Mouse (Mus musculus) T-helper 1 cell (primary cell): ENCODE data around the gene Wnt10a.

ENCODE experiments used
- in situ Hi-C: fragments of 300-600 bp; cut with MboI, MseI; formaldehyde crosslinking; loops from one replicate; pipeline ENCODE4 v1.15.1; 2025; ENCODE audit warnings: high pct_unique_total_duplicates

Gene Wnt10a

DNA sequence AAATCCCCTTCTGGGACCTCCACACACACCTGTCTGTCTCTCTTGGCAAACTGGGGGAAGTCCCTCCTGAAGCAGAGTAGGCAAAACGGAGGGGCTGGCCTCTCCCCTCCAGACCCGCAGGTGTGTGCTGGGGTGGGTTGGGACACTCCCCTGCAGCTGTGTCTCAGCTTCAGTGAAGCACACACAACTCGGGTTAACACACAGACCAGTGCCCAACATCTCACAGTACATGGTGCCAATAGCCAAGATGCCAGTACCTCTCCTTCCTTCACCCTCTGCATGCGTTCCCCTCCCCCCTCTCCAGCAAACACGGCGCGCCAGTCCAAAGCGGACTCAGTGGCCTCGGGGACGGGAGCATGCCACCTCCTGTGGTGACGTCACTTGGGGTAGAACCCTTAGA, at the start of gene Wnt10a:
Gene Wnt10a, plus strand, starts transcription at position 268 of the 400 bp plus-strand sequence.
- in situ Hi-C loops, result no loop called here

DNA sequence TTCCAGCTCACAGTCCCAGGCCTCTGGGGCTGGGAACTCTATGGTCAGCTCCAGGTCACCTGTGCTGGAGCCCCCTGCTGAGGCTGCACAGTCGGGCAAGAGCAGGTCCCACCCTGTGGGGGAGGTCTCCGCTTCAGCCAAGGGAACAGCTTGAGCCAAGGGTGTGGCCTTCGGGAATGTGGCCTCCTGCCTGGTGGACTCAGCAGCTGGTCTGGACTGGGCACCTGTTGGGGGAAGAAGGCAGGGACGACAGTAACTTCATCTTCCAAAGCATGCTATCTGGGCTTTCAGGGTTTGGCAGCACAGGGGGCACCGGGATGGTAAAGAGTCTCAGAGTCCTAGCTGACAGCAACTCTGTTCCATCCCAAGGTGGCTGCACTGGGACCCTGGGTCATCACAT, 44.0 kb upstream of the Wnt10a start:
- in situ Hi-C loops, result no loop called here

DNA sequence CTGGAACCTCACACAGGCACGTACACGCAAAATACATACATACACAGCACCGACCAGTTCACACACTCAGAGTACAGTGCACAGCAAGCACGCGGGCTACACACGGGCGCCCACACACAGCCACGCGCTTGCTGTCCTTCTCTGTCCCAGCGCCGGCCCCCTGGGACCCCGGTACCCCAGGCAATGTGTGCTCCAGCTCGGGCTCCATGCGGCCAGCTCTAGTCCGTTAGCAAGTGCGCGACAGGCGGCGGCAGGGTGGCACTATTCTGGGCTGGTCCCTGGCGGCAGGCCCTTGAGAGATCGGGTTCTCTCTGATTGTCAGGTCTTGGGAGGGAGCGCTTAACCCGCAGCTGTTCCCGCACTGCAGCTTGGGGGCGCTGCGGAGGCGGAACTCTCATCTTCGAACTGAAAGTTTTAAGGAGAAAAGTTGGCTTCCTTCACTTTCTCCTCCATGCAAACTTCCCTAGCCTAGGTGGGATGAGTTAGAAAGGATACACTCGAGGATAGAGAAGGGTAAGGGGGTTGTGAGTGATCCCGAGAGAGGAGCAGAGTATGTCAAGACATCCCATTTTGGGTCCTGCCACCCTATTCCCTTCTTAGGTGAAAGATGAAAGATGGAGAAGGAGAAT, 42.6 kb upstream of the Wnt10a start, which contains the start of gene Prkag3:
Gene Prkag3, minus strand, starts transcription at position 579 of the 629 bp plus-strand sequence.
- in situ Hi-C loops, result no loop called here

DNA sequence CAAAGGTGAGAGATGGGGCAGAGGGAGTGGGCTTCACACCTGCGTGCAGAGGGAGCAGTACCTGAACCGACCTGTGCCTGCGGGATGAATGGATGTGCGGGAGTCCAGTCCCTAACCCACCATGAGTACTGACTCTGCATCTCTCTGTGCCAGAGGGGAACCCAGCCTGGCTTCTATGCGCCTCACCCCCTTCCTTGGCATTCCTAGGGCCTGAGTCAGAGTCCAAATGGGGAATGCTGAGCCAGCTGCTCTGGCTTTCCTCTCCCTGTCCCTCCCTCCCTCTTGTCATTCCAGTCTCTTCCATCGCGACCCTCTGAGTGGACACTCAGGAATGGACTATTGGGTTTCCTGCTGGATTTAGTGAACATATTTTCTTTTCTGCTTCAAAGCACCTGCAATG, 42.0 kb upstream of the Wnt10a start:
- in situ Hi-C loops, result no loop called here

DNA sequence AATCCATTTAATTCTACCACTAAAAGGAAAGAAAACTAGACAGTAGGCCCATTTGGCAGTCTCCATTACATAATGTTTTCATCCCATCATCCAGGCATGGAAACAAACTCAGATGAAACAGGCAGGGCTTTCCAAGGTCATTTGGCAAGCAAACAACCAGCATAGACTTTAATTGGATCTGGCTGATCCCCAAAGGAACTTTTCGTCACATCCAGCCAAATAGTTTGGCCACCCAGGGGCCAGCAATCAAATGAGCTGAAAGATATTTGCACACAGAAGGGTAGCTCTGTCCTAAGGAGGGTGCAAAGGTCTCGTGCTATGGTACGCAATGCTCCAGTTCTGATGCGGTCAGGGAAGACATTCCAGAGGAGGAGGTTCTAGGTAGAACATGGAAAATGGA, 40.6 kb upstream of the Wnt10a start:
- in situ Hi-C loops, result no loop called here

DNA sequence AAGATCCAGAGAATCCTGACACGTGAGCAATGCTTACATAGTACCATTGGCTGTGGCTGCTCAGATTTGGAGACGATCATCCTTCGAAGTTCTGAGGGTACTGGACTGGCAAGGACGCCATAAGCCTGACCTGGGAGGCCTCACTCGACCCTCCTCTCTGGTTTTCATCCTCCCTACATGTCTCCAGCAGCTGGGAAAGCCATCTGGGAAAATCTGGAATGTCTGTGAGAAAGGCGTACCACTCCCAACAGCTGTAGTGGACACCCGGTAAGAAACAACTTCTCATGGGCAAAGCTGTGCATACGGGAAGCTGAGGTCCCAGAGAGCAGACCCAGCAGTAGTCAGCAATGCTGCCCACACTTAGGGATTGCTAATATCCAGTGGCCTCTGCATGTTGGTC, 39.2 kb upstream of the Wnt10a start:
- in situ Hi-C loops, result no loop called here

DNA sequence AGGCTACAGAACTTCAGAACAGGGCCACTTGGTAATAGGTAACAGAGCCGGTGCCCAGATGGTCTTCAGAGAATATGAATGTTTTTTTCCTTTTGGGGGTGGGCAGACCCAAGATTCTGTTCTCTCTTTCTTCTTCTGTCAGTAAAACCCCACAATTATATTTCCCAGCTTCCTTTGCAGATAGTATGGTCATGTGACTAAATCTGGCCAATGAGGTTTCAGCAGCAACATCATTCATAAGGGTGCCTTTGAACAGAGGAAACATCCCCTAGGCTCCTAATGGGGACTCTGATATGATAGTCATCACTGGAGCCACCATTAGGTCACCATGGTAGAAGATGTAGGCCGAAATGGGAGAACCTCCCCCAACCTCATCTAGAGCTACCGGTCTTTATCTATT, 38.5 kb upstream of the Wnt10a start:
- in situ Hi-C loops, result no loop called here

DNA sequence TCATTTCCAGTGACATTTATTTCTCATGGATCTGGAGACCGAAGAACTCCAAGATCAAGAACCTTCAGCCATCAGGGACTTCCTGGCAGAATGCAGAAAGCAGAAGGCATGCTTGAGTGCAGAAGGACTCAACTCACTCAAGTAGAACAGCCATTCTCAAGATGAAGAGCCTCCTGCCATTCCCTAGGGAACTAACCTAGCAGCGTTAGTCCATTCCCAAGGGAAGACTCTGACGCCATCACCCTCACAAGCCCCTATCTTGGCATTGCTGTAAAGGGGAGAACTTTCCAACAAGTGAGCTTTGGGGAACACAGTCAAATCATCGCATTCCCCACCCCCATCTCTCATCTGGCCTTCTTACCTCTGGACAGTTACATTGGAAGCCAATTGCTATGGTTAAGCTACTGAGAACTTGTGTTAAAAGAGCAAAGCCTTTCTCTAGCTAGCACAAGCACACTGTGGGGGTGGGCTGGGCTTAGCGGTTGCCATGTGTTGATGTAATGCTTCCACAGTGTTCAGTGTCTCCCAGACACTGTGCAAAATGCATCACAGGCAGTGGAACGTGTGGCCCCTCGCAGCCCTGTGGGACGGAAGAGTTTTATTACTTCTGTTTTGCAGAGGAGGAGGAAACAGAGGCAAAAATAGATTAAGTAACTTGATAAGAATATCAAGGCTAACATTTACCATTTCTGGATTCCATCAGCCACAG, 37.9 kb upstream of the Wnt10a start:
- in situ Hi-C loops, result no loop called here

DNA sequence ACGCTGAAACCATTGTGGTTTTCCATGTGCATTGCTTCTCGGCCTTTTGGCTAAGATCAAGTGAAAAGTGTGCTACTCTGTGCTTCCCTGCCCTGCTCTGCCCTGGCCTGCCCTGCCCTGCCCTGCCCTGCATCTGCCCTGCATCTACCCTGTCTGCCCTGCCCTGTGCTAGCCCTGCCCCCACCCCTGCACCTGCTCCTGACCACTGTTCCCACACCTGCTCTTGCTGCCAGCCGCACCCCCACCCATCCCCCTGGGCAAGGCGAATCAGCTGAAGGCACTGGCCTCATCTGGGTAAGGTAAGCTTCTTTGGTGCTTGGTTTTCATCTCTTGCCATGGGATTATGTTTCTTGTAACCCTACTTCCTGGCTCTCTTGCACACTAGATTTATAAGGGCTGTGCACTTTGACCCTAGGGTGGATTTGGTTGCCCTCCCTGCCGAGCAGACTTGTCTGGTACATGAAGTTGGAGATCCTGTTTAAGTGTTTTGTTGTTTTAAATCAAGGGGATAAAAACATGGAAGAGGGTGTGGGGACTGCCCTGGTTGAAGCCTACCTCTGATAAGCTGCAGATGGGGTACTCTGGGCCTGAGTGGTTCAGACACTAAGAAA, 37.0 kb upstream of the Wnt10a start:
- in situ Hi-C loops, result no loop called here

DNA sequence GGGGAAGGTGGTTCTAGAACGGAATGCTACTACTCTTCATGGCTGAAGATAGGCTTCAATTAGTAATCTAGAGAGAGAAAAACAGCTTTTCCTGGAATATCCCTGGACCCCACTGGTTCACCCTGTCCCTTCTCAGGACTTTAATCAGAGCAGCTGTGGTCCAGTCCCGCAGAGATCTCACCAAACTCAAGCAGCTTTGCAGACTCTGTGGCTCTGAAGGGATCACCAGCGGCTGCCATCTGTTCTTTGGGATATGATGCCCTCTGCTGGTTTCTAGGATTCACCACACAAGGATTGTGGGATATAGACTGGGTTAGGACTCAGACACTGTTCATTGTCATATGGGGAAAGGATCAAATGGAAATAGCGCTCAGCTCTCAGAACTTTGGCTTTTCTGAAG, 31.5 kb upstream of the Wnt10a start:
- in situ Hi-C loops, result no loop called here

DNA sequence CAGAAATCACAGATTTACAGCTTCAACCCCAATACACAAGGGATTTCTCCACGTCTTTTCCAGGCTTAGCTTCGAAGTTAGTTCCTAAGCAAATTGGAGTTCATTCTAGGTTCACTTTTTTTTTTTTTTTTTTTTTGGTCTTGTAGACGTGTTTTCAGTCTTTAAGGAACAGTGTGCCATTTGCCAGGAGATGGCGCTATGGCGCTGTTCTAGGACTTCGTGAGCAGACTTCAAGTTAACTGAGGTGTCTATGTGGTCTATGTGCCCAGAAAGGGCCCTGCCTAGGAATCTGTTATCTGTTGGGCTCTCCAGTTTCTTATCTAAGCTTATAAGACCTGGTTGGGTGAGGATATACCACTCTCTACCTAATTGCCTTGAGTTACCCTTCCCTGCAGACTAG, 28.2 kb upstream of the Wnt10a start:
- in situ Hi-C loops, result no loop called here

DNA sequence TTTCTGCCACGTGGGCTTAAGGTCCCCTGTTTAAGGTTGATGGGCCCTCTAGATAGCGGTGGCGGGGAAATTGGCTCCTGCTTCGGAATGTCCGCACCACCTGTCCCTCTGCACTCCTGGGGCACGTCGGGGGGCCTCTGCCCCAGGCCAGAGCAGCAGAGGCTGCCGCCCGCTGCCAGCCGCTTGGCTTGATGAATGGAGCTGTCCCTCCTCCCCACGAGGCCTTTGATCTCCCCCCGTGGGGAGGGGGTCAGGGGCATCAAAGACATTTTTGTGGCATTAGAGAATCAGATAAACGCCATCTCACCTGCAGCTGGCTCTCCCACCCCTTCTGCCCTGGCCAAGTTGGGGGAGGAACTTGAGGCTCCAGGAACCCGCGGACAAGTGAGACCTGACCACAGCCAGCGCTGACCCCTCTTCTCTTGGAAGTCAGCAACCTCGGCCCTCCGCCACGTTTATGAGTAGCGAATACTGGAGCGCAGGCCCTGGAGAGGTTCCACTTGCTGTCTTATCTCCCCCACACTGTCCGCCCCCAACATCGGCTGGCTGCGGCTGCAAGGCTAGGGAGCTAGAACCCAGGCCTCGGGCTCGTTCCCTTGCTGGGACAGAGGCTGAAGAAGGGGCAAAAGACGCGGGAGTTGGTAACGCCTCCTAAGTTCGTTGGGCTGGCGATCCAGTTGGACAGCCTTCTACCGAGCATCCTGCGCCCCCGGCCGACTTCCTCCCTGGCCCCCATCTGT, 20.4 kb upstream of the Wnt10a start:
- in situ Hi-C loops, result loop anchor here (5.0 kb wide), 1 partner anchor 41 kb away; no protein-coding TSS in a partner anchor

DNA sequence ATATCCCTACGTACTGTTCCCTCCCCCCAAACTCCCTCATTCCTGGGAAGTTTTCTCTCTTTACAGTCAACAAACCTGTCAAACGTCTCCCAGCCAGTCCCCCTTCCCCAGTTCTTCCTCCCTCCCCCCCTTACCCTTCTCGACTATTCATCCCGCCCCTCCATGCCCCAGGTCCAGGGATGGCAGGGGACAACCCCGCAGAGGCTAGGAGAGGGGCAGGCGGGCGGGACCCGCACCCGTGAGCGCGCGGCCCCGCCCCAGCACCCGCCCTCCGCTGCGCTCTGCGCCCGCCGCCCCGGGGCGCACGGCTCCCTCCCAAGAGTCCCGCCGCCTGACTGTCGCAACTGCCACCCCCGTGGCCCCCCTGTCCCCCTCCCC, 19.9 kb upstream of the Wnt10a start:
- in situ Hi-C loops, result loop anchor here (5.0 kb wide), 1 partner anchor 41 kb away; no protein-coding TSS in a partner anchor

DNA sequence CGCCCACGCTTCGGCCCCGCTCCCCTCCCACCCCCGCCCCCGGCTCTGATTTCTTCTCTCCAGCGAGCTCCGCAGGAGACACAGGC, 19.6 kb upstream of the Wnt10a start, which contains the start of gene Wnt6:
Gene Wnt6, plus strand, starts transcription at position 48 of the 86 bp plus-strand sequence.
- in situ Hi-C loops, result loop anchor here (5.0 kb wide), 1 partner anchor 41 kb away; no protein-coding TSS in a partner anchor

DNA sequence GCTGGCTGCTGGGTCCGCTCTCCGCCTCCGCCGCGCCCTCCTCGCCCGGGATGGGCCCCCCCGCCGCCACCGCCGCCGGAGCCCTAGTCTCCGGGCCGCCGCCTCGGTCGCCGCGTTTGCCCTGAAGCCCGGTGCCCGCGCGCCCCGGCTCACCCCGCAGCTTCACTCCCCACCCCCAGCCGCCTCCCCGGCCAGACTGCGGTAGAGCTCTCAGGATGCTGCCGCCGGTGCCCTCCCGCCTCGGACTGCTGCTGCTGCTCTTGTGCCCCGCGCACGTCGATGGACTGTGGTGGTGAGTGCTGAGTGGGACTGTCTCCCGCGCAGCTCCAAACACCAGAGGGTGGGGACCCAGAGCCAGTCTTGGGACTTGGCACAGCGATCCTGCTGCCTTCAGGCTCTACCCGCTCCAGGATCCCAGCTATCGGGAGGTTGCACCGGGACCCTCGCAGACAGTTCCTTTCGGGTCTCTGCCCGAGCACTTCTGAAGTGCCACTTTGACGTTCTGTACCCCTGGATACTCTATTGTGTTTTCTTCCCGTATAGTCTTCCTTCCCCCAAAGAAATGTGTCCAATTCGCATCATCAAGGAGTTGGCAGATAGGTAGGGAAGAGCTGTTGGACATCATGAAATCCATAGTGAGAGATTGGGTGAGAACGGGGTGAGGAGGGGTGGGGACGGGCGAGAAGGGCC, 19.2 kb upstream of the Wnt10a start:
- in situ Hi-C loops, result loop anchor here (5.0 kb wide), 1 partner anchor 40 kb away; no protein-coding TSS in a partner anchor

DNA sequence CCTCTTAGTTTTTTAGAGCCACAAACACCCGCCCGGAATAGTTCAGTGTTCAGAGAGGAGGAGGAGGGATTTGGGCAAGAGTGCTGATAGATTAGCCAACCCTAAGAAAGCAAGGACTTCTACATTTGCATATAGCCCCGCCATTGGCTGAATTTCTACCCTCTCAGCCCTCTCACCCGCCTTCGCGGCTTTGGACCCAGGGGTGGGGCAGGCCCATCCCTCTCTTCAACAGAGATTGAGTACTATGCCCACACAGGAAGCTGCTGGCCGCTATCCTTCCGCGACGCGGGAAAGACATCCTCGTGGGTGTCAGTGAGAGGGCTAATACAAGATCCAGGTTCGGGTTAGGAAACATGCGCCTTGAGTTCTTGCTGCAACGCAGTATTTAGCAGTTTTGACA, 18.2 kb upstream of the Wnt10a start:
- in situ Hi-C loops, result loop anchor here (5.0 kb wide), 1 partner anchor 39 kb away; no protein-coding TSS in a partner anchor

DNA sequence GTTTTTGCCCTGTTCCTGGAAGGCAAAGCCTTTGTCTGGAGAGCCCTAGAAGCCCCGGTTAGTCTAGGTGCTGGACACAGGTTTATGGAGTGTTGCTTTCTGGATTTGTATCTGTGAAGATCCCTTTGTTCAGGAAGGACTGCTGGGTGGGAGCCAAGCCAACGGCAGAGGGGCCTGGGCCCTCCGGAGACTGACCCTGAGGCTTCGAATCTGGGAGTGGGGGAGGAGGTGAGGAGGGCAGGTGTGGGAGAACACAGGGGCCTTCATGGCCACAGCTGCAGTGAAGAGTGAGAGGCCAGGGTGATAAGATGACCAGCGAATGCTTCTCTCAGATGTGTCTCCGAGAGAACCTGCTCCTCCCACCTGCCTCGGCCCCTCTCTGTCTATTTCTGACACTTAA, 17.3 kb upstream of the Wnt10a start:
- in situ Hi-C loops, result loop anchor here (5.0 kb wide), 1 partner anchor 38 kb away; no protein-coding TSS in a partner anchor

DNA sequence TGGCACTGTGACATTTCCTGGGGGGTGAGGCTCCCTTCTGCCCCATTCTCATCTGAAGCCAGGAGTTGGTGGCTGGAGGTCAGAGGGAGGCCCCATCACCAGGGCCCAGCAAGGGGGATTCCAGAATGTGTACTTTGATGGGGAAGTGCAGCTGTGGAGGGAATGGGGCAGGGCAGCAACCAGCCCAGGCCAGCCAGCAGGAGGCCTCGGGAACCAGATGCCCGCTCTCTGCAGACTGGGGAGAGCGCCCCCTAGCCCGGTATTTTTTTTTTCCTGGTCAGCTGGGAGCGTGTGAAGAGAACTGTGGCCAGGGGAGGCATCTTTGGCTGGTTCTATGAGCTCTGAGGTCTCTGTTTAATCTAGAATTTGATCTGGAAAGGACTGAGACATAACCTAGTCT, 15.5 kb upstream of the Wnt10a start:
- in situ Hi-C loops, result no loop called here

DNA sequence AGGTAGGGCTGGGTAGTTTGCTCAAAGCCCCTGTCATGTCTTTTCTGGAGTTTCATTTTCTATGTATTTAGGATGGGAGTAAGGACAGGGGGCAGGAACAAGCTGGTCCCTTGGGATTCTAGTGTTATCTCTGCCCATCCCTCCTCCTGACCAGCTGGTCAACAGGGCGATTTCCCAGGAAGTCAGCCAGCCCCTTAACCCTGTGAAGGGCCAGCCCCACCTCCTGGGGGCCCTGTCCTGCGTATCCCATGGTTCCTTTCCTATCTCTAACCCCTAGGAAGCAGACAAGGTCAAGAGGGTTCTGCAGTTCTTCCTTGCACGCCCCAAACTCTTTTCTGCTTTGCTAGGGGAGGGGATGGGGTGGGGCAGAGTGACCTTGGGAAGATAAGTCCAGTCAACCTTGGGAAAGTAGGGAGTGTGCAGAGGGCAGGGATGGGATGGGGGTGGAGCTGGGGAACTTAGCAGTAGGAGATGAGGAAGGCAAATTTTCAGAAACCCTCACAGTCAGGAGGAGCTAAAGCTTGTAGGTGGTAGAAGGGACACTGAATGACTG, 12.3 kb upstream of the Wnt10a start:
- in situ Hi-C loops, result no loop called here

DNA sequence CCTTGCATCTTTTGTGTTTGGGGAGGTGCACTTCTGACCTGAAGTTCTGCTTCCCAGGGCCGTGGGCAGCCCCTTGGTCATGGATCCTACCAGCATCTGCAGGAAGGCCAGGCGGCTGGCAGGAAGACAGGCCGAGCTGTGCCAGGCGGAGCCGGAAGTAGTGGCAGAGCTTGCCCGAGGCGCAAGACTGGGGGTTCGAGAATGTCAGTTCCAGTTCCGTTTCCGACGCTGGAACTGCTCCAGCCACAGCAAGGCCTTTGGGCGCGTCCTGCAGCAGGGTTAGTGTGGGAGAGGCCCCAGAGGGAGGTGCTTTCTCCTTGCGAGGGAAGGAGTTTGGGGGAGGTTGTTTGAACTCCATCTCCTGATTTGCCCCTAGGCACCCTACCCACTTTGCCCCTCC, 9.3 kb upstream of the Wnt10a start:
- in situ Hi-C loops, result no loop called here

DNA sequence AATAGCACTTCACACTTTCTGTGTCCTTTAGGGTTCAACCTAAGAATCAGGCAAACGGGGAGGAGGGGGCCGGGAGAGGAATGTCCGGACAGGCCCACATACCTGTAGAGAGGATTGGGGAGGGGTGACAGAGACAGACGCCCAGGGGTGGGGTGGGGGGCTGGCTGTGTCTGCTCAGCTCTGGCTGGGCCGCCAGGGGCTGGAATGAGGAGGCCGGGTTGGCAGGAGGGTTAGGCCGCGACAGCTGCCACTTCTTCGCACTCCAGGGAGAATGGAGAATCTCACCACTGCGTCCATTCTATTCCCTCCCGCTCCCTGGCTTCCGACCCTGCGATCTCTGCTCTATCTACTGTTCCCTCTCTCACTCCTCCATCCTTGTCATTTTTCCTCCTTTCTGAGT, 7.8 kb upstream of the Wnt10a start:
- in situ Hi-C loops, result no loop called here
